Mouse (Mus musculus) midbrain, embryonic 16.5 days (tissue): ENCODE measurements around the gene Tmtc2. TPM values are rescaled to one million over a fixed set of nuclear protein-coding genes. Genes with fewer than 3 reads are reported as not detected.

Source experiments
- ATAC-seq: fragments of 200-750 bp; cut with Nextera tagmentation; 2 replicates; pipeline ENCODE4 v1.8.0; 2017; ENCODE audit warnings: moderate TSS enrichment
- H3K27ac ChIP-seq: fragments of 300-500 bp; sonication (generic); 2 replicates; pipeline ENCODE4 v1.5.1; 2014; ENCODE audit warnings: mild to moderate bottlenecking, low read length, mixed read lengths
- H3K27me3 ChIP-seq: fragments of 300-500 bp; sonication (generic); 2 replicates; pipeline ENCODE4 v1.6.1; 2014; ENCODE audit warnings: low read depth, low read length, mixed read lengths; ENCODE audit not compliant: control insufficient read depth, insufficient read depth
- H3K36me3 ChIP-seq: fragments of 300-500 bp; sonication (generic); 2 replicates; pipeline ENCODE4 v1.6.1; 2014; ENCODE audit warnings: mild to moderate bottlenecking, low read length, moderate library complexity, mixed read lengths; ENCODE audit not compliant: control insufficient read depth, insufficient read depth
- H3K4me1 ChIP-seq: fragments of 300-500 bp; sonication (generic); 2 replicates; pipeline ENCODE4 v1.6.1; 2014; ENCODE audit warnings: mild to moderate bottlenecking, low read length, mixed read lengths; ENCODE audit not compliant: control insufficient read depth, insufficient read depth
- H3K4me2 ChIP-seq: fragments of 300-500 bp; sonication (generic); 2 replicates; pipeline ENCODE4 v1.6.1; 2014; ENCODE audit warnings: mild to moderate bottlenecking, low read length, mixed read lengths
- H3K4me3 ChIP-seq: fragments of 300-500 bp; sonication (generic); 2 replicates; pipeline ENCODE4 v1.5.1; 2014; ENCODE audit warnings: low read depth, mild to moderate bottlenecking, low read length, moderate library complexity, mixed read lengths
- H3K9ac ChIP-seq: fragments of 300-500 bp; sonication (generic); 2 replicates; pipeline ENCODE4 v1.6.1; 2014; ENCODE audit warnings: low read depth, low read length, mixed read lengths
- H3K9me3 ChIP-seq: fragments of 300-500 bp; sonication (generic); replicated peaks from 2 replicates; pipeline ENCODE4 v1.6.1; 2014; ENCODE audit warnings: mild to moderate bottlenecking, low read length, mixed read lengths; ENCODE audit not compliant: control insufficient read depth, poor library complexity, severe bottlenecking
- WGBS: fragments of 180-500 bp; shearing (Covaris S2); extraction: QIAGEN DNeasy Blood & Tissue Kit; methylation state at CpG from one replicate; pipeline ENCODE4 v1.1.7; 2014; 5-methylcytosine and 5-hydroxymethylcytosine counted together
- polyA plus RNA-seq: library from polyadenylated mRNA; unstranded; fragments of >200 nt; fragmentation: Nextera tagmentation; extraction: Ambion mirVana; gene quantifications from 2 replicates; pipeline ENCODE4 v1.2.1, GENCODE M21; 2015

Gene Tmtc2
- polyA plus RNA-seq, 1 experiment from 2014 or later = 6.4 TPM

DNA sequence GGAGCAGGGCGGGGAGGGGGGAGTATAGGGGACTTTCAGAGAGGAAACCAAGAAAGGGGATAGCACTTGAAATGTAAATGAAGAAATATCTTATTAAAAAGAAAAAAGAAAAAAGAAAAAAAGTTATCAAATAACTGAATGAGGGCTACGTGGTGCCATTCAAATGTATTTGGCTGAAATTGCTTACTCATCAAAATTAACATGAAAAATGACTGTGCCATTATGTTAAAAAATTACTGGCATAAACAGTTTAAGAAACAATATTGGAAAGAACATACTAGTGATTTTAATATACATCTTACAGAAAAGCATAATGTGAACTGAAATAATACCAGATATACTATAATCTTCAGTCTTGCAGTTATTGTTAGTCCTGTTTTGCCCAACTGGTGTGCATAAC lies 378.9 kb downstream of the Tmtc2 start:
- no peak overlapping the region for H3K27ac ChIP-seq
- no peaks in the 10 kb centered on the region for H3K27me3 ChIP-seq
- no peak overlapping the region for H3K4me3 ChIP-seq
- H3K4me2 ChIP-seq = no peak overlapping the region
- no peaks in the 10 kb centered on the region for H3K9me3 ChIP-seq
- no peaks in the 10 kb centered on the region for H3K36me3 ChIP-seq
- no peak overlapping the region for H3K9ac ChIP-seq
- no peaks in the 10 kb centered on the region for H3K4me1 ChIP-seq
- no peak for ATAC-seq
- 94% methylated on average over 2 of the region's 2 CpGs for WGBS

DNA sequence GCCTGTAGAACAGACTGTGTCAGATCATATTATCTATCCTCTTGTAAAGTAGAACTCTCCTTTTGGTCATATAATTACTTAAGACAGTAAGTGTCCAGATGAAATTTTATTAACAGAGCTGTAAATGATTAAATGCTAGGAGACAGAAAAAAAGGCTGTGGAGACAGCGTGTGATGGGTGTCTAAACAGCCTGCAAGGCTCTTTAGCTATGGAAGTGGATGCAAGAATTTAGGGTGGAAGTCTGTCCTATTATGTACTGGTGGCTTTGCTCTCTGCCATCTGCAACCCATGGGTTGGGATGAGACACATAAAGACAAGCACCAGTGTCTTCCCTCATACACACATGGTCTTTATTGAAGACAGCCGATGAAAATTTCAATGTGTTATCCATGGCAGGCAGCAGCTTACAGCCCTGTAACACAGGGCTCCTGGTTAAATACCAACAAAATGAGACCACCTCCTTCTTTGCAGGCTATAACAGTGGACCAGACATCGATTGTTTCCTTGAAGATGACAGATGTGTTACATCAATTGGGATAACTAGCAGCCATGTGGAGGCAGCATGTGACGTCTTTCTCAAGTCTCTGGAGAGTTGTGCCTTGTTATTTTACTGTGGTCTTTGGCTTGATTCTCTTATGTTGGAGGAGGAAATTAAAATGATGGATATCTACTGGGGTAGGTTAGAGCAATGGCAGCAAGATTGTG lies 380.3 kb downstream of the Tmtc2 start:
- H3K4me3 ChIP-seq = no peak overlapping the region
- ATAC-seq = no peak
- H3K4me1 ChIP-seq = no peaks in the 10 kb centered on the region
- no peaks in the 10 kb centered on the region for H3K36me3 ChIP-seq
- 79% methylated on average over 4 of the region's 4 CpGs for whole genome bisulfite sequencing
- H3K27me3 ChIP-seq = no peaks in the 10 kb centered on the region
- H3K4me2 ChIP-seq = no peak overlapping the region
- H3K9ac ChIP-seq = no peak overlapping the region
- H3K27ac ChIP-seq = no peak overlapping the region
- no peaks in the 10 kb centered on the region for H3K9me3 ChIP-seq

DNA sequence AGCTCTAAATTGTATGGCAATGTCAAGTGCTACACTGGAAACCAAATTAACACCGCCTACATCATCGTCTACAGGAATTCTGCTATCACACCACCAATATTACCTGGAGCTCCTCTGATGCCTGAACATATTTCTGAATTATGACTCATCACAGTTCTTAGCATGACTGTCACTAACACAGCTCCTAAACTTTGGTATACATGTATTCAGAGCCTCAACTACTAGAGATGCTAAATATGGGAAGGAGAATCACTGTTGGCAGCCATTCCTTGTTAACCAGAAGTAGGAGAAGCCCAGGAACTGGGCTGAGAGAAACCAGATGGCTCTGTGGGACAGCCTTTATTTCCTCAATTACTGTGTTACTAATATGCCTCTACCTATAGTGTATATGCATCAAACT lies 382.2 kb downstream of the Tmtc2 start:
- Histone ChIP-seq H3K4me1 (no peaks in the 10 kb centered on the region), H3K9me3 (no peaks in the 10 kb centered on the region), H3K4me2 (no peak overlapping the region), H3K9ac (no peak overlapping the region), H3K27ac (no peak overlapping the region), H3K27me3 (no peaks in the 10 kb centered on the region), H3K36me3 (no peaks in the 10 kb centered on the region), H3K4me3 (no peak overlapping the region)
- ATAC-seq = no peak
- WGBS = 99% methylated on average over 2 of the region's 2 CpGs

DNA sequence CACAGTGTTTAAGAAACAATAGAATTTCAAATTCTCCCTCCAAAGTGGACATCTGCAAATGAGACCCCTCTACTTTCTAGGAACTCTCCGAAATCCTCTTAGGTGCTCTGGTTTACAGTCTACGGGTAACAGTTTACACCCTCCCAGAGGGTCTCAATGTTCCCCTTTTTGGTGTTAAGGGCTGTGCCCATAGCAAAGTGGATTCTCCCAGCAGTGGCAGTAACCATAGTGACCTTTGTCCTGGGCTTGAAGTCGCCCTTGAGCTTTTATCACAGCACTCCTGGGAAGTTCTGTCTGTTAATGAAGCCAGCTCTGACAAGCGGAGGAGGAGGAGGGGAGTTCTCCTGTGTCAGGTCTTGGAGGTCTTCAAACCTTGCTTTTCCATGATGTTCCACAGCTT lies 384.5 kb downstream of the Tmtc2 start:
- WGBS = 34% methylated on average over 4 of the region's 4 CpGs
- no peak overlapping the region for H3K4me3 ChIP-seq
- no peak overlapping the region for H3K27ac ChIP-seq
- H3K36me3 ChIP-seq = no peaks in the 10 kb centered on the region
- H3K9me3 ChIP-seq = no peaks in the 10 kb centered on the region
- no peak for ATAC-seq
- H3K27me3 ChIP-seq = no peaks in the 10 kb centered on the region
- no peak overlapping the region for H3K9ac ChIP-seq
- no peaks in the 10 kb centered on the region for H3K4me1 ChIP-seq
- H3K4me2 ChIP-seq = no peak overlapping the region

DNA sequence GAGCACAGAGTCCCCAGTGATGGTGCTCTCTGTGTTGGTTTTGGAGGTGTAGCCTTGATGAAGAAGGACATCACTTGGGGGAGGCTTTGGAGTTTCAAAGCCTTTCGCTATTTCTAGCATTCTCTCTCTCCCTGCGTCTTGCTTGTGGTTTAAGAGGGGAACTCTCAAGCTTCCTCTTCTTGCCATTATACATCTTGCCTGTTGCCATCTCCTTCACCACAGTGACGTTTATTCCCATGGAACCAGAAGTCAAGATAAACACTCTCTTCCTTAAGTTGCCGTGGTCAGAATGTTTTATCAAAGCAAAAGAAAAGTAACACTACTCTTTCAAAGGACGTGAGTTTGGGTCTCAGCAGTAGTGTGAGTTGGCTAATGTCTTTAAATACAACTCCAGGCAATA lies 387.6 kb downstream of the Tmtc2 start:
- 95% methylated on average over 5 of the region's 5 CpGs for WGBS
- Histone ChIP-seq H3K36me3 (no peaks in the 10 kb centered on the region), H3K4me1 (no peaks in the 10 kb centered on the region), H3K9me3 (no peaks in the 10 kb centered on the region), H3K4me3 (no peak overlapping the region), H3K27ac (no peak overlapping the region), H3K27me3 (no peaks in the 10 kb centered on the region), H3K9ac (no peak overlapping the region), H3K4me2 (no peak overlapping the region)
- no peak for ATAC-seq

DNA sequence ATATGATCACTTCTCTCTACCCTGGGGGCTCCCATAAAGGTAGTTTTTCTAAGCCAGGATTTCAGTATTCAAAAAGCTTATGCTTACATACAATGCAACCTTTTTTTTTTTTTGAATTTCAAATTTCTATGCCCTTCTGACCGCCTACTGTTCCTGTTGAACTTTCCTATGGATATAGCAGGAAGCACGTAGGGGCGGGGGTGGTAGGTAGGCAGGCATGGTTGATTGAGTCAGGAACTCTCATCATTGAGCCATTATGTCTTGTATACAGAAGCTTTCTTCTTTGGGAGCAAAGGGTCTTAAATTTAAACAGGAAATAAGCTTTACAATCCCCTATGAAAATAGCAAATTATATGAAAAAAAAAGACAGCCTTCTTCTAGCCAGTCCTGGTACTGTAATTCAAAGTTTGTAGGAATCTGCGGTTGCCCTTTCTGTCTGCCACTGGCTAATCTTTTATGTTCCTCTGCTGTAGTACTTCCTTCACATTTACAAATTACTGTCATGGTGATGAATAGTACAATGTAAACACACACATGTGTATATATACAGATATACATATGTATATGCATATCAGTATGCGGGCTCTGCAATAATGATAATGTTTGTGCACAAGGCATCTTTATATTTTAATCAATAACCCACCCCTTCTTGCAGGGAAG lies 405.7 kb downstream of the Tmtc2 start:
- H3K27me3 ChIP-seq = no peaks in the 10 kb centered on the region
- no peak overlapping the region for H3K4me2 ChIP-seq
- no peak overlapping the region for H3K27ac ChIP-seq
- H3K9ac ChIP-seq = no peak overlapping the region
- no peak for ATAC-seq
- no peaks in the 10 kb centered on the region for H3K9me3 ChIP-seq
- H3K4me1 ChIP-seq = no peaks in the 10 kb centered on the region
- 87% methylated on average over 5 of the region's 5 CpGs for WGBS
- H3K4me3 ChIP-seq = no peak overlapping the region
- H3K36me3 ChIP-seq = no peaks in the 10 kb centered on the region

DNA sequence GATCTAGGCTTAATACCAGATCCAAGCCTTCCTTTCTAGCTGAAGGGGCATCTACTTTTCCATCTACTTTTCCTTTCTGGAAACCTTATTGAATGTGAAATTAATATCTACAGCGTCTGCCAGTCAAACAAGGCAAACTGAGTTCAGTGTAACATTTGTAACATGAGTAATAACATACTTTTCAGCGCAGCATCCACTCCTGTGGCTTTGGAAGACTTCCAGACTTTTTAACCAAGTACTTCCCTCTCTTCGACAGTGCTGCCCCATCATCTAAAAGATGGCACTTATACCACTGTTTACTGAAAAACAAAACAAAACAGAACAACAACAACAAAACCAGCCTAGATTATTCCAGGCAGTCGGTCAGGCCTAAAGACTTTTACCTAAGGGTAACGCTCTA lies 409.0 kb downstream of the Tmtc2 start:
- no peak for ATAC-seq
- Histone ChIP-seq H3K27ac (no peak overlapping the region), H3K9me3 (no peaks in the 10 kb centered on the region), H3K4me3 (no peak overlapping the region), H3K9ac (no peak overlapping the region), H3K36me3 (no peaks in the 10 kb centered on the region), H3K4me2 (no peak overlapping the region), H3K27me3 (no peaks in the 10 kb centered on the region), H3K4me1 (no peaks in the 10 kb centered on the region)
- WGBS = 94% methylated on average over 5 of the region's 5 CpGs

DNA sequence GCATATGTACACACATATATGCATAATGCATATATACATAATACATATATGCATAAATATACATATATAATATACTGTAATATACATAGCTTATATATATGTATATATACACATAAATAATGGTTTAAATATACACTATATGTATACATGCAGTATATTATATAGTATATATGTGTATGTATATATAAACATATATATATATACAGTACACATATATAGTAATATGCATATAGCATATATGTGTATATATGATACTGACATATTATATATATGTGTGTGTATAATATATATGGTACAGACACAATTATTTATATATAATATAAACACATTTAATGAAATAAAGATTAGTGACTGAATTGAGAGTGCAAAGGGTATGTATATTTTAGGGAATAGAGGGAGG lies 420.5 kb downstream of the Tmtc2 start:
- no peak overlapping the region for H3K4me3 ChIP-seq
- no peak overlapping the region for H3K4me2 ChIP-seq
- no peaks in the 10 kb centered on the region for H3K9me3 ChIP-seq
- no peak overlapping the region for H3K9ac ChIP-seq
- ATAC-seq = no peak
- no peaks in the 10 kb centered on the region for H3K36me3 ChIP-seq
- no peak overlapping the region for H3K27ac ChIP-seq
- H3K27me3 ChIP-seq = no peaks in the 10 kb centered on the region
- H3K4me1 ChIP-seq = no peaks in the 10 kb centered on the region

DNA sequence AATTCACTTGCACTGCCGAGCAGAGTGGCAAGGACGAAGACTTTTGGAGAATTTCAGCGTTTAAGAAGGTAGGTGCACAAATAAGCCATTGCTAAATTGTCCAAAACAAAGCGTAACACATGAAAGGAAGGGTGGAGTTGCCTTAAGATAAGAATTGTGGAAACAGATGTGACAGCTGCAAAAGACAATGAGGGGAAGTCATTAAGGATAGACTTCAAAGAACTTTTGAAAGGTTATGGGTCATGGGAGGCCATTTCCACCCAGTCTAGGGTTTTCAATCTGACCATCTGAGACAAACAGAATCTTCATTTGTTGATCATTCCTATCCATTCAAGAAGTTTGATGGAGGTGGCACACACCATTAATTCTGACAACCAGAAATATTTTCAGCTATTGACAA lies 429.9 kb downstream of the Tmtc2 start:
- H3K4me3 ChIP-seq = no peak overlapping the region
- no peaks in the 10 kb centered on the region for H3K36me3 ChIP-seq
- H3K27me3 ChIP-seq = no peaks in the 10 kb centered on the region
- H3K9ac ChIP-seq = no peak overlapping the region
- no peak overlapping the region for H3K27ac ChIP-seq
- no peaks in the 10 kb centered on the region for H3K9me3 ChIP-seq
- no peak for ATAC-seq
- H3K4me2 ChIP-seq = no peak overlapping the region
- H3K4me1 ChIP-seq = no peaks in the 10 kb centered on the region
- WGBS = 74% methylated on average over 4 of the region's 4 CpGs
